Mouse (Mus musculus) cerebellum, adult 11-12 months (tissue): ENCODE results near the gene Gnas.

Source experiments
- DNase-seq: peaks from one replicate; pipeline ENCODE4 v3.0.0; 2022

The Gnas gene

DNA sequence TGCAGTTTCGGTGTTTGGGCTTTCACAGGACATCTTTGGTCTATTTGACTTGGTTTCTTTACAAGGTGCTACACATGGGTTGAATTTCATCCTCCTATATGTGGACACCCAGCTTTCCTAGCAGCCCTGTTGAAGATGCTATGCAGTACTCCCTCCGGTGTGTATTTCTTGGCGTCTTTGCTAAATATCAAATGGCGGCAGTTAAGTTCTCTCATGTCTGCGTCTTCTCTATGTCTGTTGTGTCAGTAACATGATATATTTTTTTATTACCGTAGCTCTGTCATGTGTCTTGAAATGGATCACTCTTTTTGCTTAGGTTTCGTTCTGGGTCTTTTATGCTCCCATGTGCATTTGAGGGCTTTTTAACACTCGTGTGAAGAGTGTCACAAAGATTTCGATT, 96.9 kb downstream of the Gnas start:
- no peak for DNase-seq

DNA sequence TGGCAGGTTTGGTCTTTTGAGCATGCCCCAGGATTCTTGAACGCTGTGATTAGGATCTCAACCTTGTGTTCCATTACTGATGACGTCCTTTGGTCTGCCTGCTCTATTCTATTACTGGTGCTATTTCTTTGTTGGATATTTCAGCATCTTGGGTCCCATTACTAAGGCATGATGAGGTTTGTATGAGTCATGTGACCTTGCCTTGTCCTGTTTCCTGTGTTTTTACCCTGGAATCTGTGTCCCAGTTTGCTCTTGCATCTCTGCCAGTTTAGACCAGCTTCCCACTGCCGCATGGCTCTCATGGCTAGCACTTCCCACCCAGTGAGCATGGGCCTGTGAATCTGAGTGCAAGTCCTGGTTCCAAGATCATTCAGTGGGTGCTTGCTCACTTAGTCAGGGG, 107.8 kb downstream of the Gnas start:
- DNase-seq: no peak

DNA sequence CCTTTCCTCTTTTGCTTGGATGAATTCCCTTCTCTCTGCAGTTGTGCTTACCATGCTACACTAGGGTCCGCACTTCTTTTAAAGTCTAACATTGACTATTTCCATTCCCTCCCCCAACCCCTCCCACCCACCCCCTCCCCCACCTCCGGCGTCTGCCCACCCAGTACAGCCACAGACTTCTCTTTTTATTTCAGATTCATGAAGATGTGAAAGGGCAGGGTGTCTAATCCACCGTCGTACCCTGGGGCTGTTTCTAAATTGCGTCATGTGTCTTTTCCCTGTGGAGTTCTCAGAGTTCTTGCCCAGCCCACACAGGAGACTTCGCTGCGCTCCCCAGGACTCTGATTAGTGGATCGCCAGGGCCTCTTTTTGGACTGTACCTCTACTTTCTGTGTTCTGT, 108.4 kb downstream of the Gnas start:
- DNase-seq: no peak

GRCm38 (mm10) chr2:174393383-174393782, 109.3 kb downstream of the Gnas start:
- no peak for DNase-seq
